Mouse (Mus musculus) cerebellum, adult 8-10 months (tissue): Measurements from ENCODE around the gene Cd72.

Experiments used
- DNase-seq: peaks from one replicate; pipeline ENCODE4 v3.0.0; 2022

Gene Cd72

DNA sequence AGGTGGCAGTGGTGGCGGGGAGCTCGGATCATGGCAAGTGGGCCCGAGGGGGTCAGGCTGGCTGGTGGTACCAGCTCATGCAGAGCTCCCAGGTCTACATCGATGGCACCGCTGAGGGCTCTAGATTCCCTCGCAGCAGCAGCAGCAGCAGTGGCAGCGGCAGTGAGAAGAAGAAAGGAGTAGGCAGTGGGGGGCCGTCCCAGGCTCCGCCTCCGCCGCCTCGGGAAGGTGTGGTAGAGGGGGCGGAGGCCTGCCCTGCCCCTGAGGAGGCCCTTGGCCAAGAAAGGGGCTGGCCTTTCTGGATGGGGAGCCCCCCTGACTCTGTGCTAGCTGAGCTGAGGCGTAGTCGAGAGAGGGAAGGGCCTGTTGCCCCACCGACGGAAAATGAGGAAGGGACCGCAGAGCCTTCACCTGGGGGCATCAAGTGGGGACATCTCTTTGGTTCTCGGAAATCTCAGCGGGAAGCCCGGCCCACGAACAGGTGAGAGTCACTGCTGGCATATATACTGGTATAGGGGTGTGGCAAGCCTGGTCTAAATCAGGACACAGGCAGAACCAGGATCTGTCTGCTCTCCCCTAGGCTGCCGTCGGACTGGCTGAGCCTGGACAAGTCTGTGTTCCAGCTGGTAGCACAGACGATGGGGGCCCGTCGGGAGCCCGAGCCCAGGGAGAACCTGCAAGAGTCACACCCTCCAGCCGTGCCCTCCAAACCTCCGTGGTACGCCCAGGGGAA is 28.6 kb downstream of the Cd72 start:
- no peak for DNase-seq

DNA sequence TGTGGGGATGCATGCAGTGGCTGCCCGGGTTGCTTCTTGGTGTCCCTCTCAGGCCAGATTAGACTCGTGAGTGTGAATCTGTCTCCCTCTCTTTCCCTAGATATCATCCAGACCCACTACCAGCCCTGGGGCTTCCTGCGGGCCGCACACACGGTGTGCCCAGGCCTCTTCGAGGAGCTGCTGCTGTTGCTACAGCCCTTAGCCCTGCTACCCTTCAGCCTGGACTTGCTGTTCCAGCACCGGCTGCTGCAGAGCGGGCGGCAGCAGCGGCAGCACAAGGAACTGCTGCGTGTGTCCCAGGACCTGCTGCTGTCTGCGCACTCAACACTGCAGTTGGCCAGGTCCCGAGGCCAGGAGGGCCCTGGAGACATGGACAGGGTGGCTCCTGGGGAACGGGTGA is 29.2 kb downstream of the Cd72 start:
- no peak for DNase-seq

DNA sequence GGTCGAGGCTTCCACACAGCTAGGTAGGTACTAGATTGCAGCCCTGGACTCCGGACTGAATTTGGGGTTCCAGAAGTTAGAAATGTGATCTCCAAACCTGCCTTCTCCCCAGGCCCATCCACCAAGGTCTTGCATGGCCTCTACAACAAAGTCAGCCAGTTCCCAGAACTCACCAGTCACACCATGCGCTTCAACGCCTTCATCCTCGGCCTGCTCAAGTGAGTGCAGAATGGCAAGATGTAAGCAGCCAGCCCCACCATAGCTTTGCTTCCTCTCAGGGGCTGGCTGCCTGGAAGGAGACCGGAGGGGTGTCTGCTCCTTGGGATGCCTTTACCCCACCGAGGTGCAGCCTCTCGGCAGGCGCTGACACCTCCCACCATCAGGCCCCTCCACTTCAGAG is 30.4 kb downstream of the Cd72 start:
- no peak for DNase-seq

DNA sequence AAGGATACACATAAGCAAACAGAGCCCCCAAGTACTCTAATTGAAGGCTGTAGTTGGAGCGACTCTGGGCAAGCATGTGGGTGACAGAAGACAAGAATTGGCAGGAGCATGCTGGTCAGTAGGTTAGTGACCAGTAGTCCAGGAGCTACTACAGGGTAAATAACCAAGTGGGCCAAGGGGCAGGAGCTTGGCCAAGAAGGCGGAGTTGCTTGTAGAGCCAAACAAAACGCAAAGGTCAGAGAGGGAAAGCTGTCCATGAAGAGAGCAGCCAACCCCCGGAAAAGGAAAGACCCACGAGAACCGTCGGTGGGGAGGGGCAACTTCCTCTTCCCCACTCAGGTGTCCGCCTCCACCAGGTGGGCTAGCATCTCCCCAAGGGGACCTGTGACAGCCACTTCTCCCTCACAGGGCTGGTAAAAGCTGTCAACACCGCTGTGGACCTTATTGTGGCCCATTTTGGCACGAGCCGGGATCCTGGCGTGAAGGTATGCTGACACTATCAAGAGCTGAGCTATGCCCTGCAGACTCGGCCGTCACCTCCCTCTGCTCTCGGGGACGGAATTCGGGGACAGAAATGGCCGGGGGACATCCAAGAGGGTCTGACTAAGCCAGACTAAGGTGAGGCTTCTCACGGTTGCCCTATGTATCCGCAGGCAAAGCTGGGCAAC is 31.0 kb downstream of the Cd72 start:
- no peak for DNase-seq

DNA sequence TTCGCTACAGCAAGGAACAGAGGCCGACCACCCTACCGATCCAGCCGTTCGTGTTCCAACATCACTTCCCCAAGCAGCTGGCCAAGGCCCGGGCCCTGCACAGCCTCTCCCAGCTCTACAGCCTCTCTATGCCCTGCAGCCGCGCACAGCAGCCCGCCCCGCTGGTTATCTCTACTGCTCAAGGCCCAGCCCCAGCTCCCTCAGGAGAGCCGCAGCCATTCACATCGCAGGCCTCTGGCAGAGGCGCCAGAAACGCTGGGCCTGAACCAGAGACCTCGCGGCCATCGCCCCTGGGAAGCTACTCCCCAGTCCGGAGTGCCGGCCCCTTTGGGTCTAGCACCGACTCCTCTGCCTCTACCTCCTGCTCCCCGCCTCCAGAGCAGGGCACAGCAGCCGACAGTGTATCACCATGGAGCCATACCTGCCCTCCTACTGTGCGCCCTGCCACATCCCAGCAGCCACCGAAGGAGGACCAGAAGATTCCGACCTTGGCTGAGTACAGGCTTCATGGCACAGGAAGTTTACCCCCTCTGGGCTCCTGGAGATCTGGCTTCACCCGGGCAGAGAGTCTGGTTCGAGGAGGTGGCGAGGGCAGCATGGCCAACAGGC is 32.7 kb downstream of the Cd72 start:
- DNase-seq = no peak

DNA sequence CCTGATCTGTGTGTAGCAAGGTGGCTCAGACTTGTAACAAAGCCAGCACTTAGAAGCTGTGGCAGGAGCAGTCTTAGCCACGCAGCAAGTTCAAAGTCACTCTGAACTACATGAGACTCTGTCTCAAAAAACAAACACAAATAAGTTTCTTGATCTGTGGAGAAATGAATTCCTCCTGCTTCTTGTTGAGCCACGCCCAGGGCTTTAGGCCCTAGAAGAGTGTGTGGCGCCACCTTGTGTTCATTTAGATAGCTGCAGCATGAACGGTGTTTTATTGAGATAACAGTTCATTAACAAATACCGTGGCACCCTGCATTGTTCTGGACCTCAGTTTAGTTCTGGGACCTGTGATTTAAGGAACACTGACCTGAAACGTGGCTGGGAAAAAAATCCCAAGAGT is 34.1 kb downstream of the Cd72 start:
- peak; percentile 77 for DNase-seq

DNA sequence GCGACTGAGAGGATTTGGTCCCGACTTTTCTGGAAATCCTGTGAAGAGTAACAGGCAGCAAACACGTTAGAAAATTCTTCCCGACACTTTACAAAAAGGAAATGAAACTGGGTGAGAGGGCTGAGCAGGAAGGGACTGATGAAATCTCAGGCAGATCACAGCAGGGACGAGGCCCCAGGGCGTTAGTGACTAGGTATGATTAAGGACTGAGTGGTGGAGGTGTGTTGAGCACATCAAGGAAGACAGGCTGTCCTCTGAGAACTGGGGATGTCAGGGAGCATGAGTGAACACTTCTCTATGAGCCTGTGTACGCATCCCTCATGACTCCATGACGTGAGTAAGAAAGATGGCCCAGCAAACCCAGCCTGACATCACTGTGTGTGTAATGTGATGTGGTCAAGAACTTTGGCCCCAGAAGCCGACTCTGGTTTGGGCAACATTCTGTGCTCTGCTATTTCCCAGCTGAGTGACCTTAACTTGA is 34.6 kb downstream of the Cd72 start:
- DNase-seq = no peak

DNA sequence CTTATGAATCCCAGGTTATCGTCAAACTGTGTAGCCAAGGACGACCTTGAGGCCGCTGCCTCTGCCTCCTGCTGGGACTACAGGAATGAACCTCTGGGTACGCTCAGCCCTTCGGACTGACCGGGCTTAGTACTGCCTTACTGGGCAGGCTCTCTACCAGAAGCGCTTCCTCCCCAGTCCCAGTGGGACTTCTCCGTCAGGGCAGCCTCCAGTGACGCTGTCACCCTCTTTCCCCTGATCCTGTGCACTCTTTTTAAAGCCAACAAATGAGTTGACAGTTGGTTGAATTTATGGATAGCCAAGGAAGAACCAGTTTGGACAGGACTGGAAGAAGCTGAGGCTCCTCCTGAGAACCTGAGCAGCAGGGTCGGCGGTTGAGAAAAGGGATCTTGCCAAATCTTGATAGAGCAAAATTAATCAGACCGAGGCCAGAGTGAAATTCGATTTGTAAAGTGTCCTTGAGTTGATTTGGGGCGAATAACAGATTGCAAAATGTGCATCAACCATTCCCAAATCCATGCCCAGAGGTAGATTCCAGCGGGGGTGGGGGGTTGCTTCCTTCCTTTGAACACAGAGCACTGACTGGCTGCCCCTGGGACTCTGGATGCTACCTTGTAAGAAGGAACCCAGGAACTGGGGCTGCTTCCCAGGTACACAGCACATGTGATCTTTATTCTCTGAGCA is 35.3 kb downstream of the Cd72 start:
- no peak for DNase-seq

DNA sequence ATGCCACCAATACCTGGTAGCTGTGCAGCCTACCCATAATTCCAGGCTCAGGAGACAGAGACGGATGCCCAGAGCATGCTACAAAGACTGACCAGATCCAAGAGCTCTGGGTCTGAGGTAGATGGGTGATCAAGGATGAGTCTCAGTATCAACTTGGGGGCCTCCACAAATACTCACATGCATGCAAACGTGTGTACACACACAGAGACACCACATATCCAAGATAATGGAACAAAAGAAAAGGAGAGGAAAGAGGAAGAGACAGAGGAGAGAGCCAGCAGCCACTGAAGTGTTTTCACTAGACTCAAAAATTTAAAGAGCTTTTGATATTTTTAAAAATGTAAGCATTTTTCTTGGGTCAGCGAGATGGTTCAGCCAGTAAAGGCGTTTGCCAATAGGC is 36.0 kb downstream of the Cd72 start:
- DNase-seq = no peak

DNA sequence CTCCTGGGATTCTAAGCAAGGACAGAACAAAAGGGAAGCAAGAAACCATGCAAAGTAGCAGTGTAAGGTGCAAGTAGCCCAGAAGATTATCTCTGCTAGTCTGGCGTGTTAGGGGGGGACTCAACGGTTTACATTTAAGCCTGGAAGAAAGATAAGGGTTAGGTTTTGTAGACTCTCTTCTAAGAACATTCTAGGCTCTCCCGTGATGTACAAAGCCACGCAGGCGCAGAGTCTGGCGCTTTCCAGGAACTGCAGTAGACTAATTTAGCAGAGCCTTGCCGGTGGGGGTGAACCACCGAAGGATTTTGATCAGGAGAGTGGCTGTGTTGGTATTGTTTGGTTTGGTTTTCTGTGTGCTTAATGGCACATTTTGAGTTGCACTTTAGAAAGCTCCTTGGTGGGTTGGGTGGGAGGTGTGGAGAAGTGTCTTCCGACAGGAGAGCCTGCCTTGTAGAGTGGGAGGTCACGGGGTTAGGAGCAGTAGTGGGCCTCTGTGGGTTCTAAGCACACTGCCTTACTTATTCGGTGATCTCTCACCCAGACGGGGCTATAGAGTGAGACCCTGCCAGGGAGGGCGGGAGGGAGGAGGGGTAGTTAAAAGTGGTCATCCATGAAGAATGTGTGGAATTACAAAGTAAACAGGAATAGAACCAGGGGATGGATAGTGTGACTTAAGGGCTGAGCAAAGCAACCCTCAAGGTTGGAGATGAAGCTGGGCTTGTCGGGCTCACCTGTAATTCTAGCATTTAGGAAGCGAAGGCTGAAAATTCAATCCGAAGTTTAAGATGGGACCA is 37.0 kb downstream of the Cd72 start:
- no peak for DNase-seq

DNA sequence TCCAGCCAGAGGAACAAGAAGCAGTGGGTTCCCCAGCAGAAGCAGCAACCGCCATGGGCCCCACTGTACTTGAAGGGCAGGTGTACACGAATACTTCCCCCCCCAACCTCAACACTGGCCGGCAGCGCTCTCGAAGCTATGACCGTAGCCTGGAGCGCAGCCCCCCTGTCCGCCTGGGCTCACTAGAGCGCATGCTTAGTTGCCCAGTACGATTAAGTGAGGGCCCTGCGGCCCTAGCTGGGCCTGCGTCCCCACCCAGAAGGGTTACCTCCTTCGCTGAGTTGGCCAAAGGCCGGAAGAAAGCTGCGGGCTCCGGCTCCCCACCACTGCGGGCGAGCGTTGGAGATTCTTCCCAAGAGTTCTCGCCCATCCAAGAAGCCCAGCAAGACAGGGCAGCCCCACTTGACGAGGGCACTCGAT is 38.3 kb downstream of the Cd72 start:
- DNase-seq = no peak

DNA sequence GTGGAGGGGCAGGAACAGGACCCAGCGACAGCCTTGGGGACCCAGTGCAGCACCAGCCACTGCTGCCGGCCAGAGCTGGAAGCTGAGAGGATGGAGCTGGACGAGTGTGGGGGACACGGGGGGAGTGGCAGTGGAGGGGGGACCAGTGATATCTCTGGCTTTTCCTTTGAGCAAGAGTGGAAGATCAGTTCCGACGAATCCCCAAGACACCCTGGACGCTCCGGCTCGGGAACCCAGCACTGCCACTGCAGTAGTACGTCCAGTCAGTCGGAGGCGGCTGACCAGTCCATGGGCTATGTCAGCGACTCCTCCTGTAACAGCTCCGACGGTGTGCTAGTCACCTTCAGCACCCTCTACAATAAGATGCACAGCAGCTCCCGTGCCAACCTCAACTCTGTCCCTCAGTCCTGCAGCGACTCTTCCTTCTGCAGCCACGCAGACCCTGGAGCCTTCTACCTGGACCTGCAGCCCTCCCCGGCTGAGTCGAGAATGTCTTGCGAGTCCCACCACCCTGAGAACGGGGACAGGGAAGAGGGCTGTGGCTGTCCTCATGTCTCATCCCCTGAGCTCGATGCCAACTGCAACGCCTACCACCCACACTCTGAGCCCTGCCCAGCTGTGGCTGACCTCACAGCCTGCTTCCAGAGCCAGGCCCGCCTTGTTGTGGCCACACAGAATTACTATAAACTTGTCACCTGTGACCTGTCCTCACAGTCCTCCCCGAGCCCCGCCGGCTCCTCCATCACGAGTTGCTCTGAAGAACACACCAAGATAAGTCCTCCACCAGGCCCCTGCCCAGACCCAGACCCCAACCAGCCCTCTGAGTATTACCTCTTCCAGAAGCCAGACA is 39.0 kb downstream of the Cd72 start:
- no peak for DNase-seq

DNA sequence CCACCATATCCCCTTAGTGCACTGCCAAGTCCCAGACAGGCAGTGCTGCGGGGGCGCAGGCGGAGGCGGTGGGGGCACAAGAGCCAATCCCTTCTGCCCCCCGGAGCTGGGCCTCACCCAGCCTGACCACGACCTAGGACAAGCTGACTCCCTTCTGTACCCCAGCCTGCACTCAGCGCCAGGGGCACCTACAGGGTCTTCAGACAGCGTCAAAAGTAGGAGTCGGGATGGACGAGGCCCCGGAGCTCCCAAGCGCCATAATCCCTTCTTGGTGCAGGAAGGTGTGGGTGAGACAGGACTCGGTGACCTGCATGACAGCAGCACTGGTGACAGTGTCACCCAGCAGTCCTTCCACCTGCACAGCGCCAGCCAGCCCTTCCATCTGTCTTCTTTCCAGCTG is 39.7 kb downstream of the Cd72 start:
- DNase-seq = no peak

DNA sequence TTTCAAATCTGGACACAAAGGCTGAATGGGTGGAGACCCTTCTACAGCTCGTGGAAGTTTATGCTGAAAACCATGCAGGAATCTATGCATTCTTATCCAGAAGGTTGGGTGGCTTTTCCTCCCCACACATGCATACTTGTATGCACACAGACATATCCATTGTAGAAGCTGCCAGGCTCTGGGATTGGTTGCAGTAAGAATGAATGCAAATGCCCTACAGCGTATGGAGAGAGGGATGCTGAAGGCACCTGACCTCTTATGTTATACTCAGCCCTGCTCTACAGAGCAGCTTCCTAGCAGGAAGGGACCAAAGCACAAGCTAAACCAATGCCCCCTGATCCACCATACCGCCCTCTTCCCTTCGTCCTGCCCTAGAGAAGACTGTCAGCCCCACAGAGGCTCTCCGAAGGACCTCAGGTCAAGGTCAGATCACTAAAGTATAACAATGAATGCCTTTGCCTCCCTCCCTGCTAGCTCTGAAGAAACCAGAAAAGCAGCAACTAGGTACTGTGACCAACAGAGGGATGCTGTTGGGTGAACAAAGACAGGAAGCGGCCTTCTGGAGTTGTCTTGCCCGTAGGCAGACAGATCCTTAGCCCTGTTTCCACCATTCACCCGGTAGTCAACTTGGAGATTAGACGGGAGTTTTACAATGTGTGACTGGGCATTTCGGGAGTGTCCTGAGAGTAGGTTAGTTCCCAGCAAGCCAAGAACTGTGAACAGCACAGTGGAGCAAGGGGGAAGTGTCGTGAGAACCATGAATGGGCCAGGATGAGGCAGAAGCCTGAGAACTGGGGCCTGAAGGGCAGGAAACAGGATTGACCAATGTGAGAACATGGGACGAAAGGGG is 47.1 kb downstream of the Cd72 start:
- no peak for DNase-seq

DNA sequence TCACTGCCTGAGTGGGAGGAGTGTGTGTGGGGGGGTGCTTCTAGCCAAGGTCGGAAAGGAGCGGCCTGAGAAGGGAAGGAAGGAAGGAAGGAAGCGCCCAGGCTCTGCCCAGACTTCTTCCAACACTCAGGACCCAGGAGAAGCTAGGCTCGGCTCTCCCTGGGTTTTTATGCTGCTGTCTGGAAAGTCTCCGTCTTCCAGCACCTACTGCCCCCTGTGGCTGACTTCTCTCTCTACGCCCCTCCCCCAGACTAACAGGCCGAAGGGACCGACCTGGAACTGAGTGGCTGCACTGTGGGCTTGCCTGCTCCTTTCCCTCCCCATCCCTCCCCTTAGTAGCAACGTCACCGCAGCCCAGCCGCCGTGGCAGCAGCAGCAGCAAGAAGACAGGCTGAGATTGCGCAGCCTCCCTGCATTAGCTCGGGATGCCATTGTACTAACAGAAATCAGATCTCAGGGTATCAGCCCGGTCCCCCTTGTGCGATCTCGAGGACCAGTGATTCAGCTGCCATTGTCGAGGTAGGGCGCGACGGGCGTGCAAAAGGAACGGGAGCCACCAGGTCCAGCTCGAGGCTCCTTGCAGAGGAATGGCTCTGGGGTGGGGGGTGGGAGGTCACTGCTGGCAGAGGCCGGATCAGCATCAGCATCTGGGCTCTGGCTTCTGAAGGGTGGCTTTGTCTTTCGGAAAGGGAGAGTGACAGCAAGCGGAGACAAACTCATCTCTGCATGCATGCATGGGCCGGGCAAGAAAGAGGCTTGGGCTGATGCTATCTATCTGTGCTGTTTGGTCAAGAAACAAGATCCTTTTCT is 48.1 kb downstream of the Cd72 start:
- peak; percentile 44 for DNase-seq

DNA sequence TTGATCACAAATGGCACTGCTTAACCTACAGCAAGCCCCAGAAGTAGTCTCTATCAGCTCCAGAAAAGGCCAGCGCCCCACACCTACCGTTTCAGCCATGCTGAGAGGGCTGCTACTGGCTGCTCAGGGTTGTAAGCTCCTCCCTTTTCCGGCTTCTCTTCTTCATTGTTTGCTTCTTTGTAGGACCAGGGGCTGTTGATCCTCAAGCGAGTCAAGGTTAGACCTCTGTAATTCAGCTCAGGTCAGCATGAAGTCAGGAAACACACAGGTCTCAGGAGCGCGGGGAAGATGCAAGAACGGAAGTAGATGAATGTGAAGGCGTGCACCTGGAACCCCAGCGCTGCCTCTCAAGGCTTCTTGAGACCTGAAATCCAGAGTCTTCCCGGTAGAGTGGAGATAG is 49.7 kb downstream of the Cd72 start:
- DNase-seq = no peak

DNA sequence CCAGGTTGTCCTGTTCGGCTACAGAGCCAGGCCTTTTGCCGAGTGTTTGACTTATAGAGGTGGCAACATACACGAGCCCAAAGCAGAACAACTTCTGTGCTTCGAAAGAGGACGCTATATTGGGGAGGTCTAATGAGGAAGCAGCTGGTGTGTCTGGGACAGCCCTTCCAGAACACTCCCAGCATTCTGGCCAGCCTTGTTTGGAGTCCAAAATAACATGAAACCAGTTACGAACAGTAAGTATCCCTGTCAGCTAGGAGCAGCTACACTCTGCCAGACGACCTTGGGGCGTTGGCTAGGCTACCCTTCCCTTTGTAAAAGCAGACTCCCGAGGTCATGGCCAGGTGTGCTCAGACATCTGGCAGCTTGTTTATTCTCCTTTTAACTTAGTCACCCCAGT is 52.2 kb downstream of the Cd72 start:
- DNase-seq = no peak

DNA sequence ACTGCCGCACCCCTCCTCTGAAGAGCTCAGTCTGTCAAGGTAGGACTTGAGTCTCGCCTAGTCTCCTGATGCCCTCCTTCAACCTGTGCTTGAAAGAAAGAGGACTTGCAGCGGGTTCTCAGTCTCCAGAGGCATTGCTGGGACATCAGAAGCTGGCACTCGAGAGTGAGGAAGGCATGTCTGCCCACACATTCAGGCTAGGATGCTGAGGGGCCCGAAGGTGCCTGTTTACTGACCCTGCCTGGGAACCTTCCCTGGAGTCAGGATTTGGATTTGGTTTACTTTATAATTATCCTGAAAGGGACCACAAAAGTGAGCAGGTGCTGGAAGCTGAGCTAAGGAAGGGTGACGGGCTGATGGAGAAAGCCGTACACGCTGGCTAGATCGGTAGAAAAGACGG is 52.9 kb downstream of the Cd72 start:
- DNase-seq = no peak

DNA sequence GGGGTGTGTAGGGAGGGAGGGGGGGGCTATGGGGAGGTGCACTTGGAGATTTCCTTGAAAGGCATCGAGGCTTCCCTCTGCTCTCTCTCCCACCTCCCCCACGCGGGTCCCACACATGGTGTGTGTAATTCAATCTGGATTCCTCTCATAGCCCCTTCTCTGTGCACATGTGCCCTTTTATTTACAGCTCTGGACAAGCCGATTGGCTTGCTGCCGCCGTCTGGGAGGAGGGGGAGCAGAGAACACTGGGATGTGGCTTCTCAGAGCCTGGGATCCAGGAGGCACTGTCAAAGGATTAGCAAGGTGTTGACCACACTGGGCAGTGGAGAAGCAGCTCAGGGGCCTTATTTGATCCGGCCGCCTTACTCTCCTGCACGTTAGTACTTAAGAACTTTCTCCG is 53.5 kb downstream of the Cd72 start:
- DNase-seq = no peak
